Mouse (Mus musculus): ENCODE measurements around the gene Qtrt1.

Qtrt1 gene

GRCm38 (mm10) chr9:21419646-21420045 lies 8.0 kb downstream of the Qtrt1 start:
- no peak for DNase-seq (ENCODE audit: low spot score in 2 of 2)

GRCm38 (mm10) chr9:21424631-21425555 lies 13.3 kb downstream of the Qtrt1 start, which contains the start of gene Dnm2:
TSS of gene Dnm2 (plus strand) at chr9:21424908.
- peak; percentile 99 to 100 for DNase-seq (ENCODE audit: low spot score in 2 of 2)

GRCm38 (mm10) chr9:21425556-21425945 lies 13.9 kb downstream of the Qtrt1 start:
- no peak for DNase-seq (ENCODE audit: low spot score in 2 of 2)

GRCm38 (mm10) chr9:21426013-21426412 lies 14.4 kb downstream of the Qtrt1 start:
- DNase-seq (ENCODE audit: low spot score in 2 of 2), result no peak

GRCm38 (mm10) chr9:21426525-21426924 lies 14.9 kb downstream of the Qtrt1 start:
- no peak for DNase-seq (ENCODE audit: low spot score in 2 of 2)

- no peak for DNase-seq (ENCODE audit: low spot score in 2 of 2)
Observed at GRCm38 (mm10) chr9:21427773-21428172, 16.1 kb downstream of the Qtrt1 start.

- no peak for DNase-seq (ENCODE audit: low spot score in 2 of 2)
Observed at GRCm38 (mm10) chr9:21428178-21428577, 16.5 kb downstream of the Qtrt1 start.

GRCm38 (mm10) chr9:21430724-21431123 lies 19.1 kb downstream of the Qtrt1 start:
- DNase-seq (ENCODE audit: low spot score in 2 of 2), result no peak

GRCm38 (mm10) chr9:21432066-21432465 lies 20.4 kb downstream of the Qtrt1 start:
- DNase-seq (ENCODE audit: low spot score in 2 of 2), result no peak

GRCm38 (mm10) chr9:21433766-21434165 lies 22.1 kb downstream of the Qtrt1 start:
- DNase-seq (ENCODE audit: low spot score in 2 of 2), result no peak

- DNase-seq (ENCODE audit: low spot score in 2 of 2), result no peak
Observed at GRCm38 (mm10) chr9:21434410-21434809, 22.8 kb downstream of the Qtrt1 start.

- no peak for DNase-seq (ENCODE audit: low spot score in 2 of 2)
Observed at GRCm38 (mm10) chr9:21435777-21436635, 24.4 kb downstream of the Qtrt1 start.

- DNase-seq (ENCODE audit: low spot score in 2 of 2), result no peak
Observed at GRCm38 (mm10) chr9:21437577-21437976, 25.9 kb downstream of the Qtrt1 start.

- DNase-seq (ENCODE audit: low spot score in 2 of 2), result no peak
Observed at GRCm38 (mm10) chr9:21438219-21438618, 26.6 kb downstream of the Qtrt1 start.

GRCm38 (mm10) chr9:21439456-21439855 lies 27.8 kb downstream of the Qtrt1 start:
- no peak for DNase-seq (ENCODE audit: low spot score in 2 of 2)

- no peak for DNase-seq (ENCODE audit: low spot score in 2 of 2)
Observed at GRCm38 (mm10) chr9:21439914-21440313, 28.3 kb downstream of the Qtrt1 start.

- no peak for DNase-seq (ENCODE audit: low spot score in 2 of 2)
Observed at GRCm38 (mm10) chr9:21440387-21440786, 28.8 kb downstream of the Qtrt1 start.

- DNase-seq (ENCODE audit: low spot score in 2 of 2), result no peak
Observed at GRCm38 (mm10) chr9:21443853-21444252, 32.2 kb downstream of the Qtrt1 start.

GRCm38 (mm10) chr9:21444574-21444973 lies 32.9 kb downstream of the Qtrt1 start:
- no peak for DNase-seq (ENCODE audit: low spot score in 2 of 2)

- DNase-seq (ENCODE audit: low spot score in 2 of 2), result no peak
Observed at GRCm38 (mm10) chr9:21445081-21445744, 33.6 kb downstream of the Qtrt1 start.

- DNase-seq (ENCODE audit: low spot score in 2 of 2), result no peak
Observed at GRCm38 (mm10) chr9:21447778-21448177, 36.1 kb downstream of the Qtrt1 start.

- no peak for DNase-seq (ENCODE audit: low spot score in 2 of 2)
Observed at GRCm38 (mm10) chr9:21449710-21450109, 38.1 kb downstream of the Qtrt1 start.

All from frontal cortex, postnatal 14 days (tissue).